Mouse (Mus musculus) embryonic facial prominence, embryonic 15.5 days (tissue): ENCODE results near the gene Ccnq. TPM values are rescaled to one million over a fixed set of nuclear protein-coding genes. Genes with fewer than 3 reads are reported as not detected.
"Not testable (repeated sequence)": the region's sequence is repeated elsewhere in the genome, so short reads cannot be mapped to it uniquely, and the experiment has no call there.

Source experiments
- ATAC-seq: fragments of 200-750 bp; cut with Nextera tagmentation; 2 replicates; pipeline ENCODE4 v1.8.0; 2017; ENCODE audit warnings: low read depth, moderate TSS enrichment; ENCODE audit not compliant: insufficient number of reproducible peaks, low FRiP score, low TSS enrichment
- H3K27ac ChIP-seq: fragments of 300-500 bp; sonication (generic); replicated peaks from 2 replicates; pipeline ENCODE4 v1.5.1; 2015; ENCODE audit warnings: mild to moderate bottlenecking, inconsistent platforms
- H3K27me3 ChIP-seq: fragments of 300-500 bp; sonication (generic); 2 replicates; pipeline ENCODE4 v1.6.1; 2015; ENCODE audit warnings: inconsistent platforms
- H3K36me3 ChIP-seq: fragments of 300-500 bp; sonication (generic); 2 replicates; pipeline ENCODE4 v1.6.1; 2015; ENCODE audit warnings: mild to moderate bottlenecking, inconsistent platforms
- H3K4me1 ChIP-seq: fragments of 300-500 bp; sonication (generic); 2 replicates; pipeline ENCODE4 v1.6.1; 2015; ENCODE audit warnings: inconsistent platforms
- H3K4me2 ChIP-seq: fragments of 300-500 bp; sonication (generic); replicated peaks from 2 replicates; pipeline ENCODE4 v1.6.1; 2015; ENCODE audit warnings: mild to moderate bottlenecking, inconsistent platforms
- H3K4me3 ChIP-seq: fragments of 300-500 bp; sonication (generic); replicated peaks from 2 replicates; pipeline ENCODE4 v1.5.1; 2015; ENCODE audit warnings: mild to moderate bottlenecking, inconsistent platforms
- H3K9ac ChIP-seq: fragments of 300-500 bp; sonication (generic); 2 replicates; pipeline ENCODE4 v1.6.1; 2015; ENCODE audit warnings: inconsistent platforms
- H3K9me3 ChIP-seq: fragments of 300-500 bp; sonication (generic); replicated peaks from 2 replicates; pipeline ENCODE4 v1.6.1; 2016; ENCODE audit warnings: inconsistent platforms
- WGBS: fragments of 180-500 bp; shearing (Covaris S2); methylation state at CpG from one replicate; pipeline ENCODE4 v1.1.7; 2015; 5-methylcytosine and 5-hydroxymethylcytosine counted together
- polyA plus RNA-seq: library from polyadenylated mRNA; unstranded; fragments of >200 nt; fragmentation: Nextera tagmentation; extraction: Ambion mirVana; gene quantifications from 2 replicates; pipeline ENCODE4 v1.2.1, GENCODE M21; 2015

The Ccnq gene
- polyA plus RNA-seq, 1 experiment from 2014 or later: 39.8 TPM

DNA sequence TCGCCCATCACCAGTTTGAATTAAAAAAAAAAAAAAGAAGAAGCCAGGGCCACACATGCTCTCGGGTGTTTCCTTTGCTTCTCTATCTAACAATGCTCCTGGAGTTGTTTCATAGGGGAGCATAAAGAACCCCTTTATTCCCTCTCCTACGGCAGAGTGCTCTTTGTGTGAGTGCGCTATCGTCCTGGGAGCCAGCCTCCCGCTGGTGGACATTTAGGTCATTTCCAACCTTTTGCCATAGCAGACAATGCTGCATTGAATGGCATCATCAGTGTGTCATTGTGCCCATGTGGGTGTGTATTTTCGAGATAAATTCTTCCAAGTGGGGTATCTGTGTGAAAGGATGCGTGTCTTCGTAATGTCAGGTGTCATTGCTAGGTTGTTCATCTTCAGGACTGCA lies 9.6 kb upstream of the Ccnq start:
- 62% methylated on average over 9 of the region's 9 CpGs for WGBS

DNA sequence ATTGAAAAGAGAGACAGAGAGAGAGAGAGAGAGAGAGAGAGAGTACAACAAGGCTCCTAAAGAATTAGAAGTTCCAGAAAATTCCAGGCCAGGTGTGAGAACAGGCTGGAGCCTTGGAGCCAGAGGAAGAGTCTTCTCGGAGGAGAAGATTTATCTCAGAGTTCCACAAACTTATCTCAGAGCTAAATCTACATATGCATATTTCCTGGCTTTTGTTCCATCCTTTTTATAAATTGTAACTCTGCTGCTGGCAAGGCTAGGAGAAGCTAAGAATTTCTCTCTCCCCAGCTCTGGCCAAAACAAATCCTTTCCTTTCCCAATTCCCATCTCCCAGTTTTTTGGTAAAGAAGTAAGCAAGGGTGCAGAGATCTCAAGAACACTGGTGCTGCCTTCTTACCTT lies 3.8 kb upstream of the Ccnq start:
- H3K4me2 ChIP-seq: no peak overlapping the region
- H3K27me3 ChIP-seq: no peaks in the 10 kb centered on the region
- H3K9me3 ChIP-seq: no peaks in the 10 kb centered on the region
- 54% methylated on average over 1 of the region's 1 CpGs for WGBS
- no peak overlapping the region for H3K4me3 ChIP-seq
- H3K27ac ChIP-seq: no peak overlapping the region
- ATAC-seq: no peak
- no peaks in the 10 kb centered on the region for H3K36me3 ChIP-seq
- no peak overlapping the region for H3K9ac ChIP-seq
- H3K4me1 ChIP-seq: peaks cover 7% of the 10 kb centered on the region

More for the DNA sequence above, 9.6 kb upstream of the Ccnq start:
- no peak for ATAC-seq
- Histone ChIP-seq H3K9me3 (no peaks in the 10 kb centered on the region), H3K4me2 (no peak overlapping the region), H3K27ac (no peak overlapping the region), H3K4me1 (no peaks in the 10 kb centered on the region), H3K27me3 (no peaks in the 10 kb centered on the region), H3K36me3 (no peaks in the 10 kb centered on the region), H3K9ac (no peak overlapping the region), H3K4me3 (no peak overlapping the region)

DNA sequence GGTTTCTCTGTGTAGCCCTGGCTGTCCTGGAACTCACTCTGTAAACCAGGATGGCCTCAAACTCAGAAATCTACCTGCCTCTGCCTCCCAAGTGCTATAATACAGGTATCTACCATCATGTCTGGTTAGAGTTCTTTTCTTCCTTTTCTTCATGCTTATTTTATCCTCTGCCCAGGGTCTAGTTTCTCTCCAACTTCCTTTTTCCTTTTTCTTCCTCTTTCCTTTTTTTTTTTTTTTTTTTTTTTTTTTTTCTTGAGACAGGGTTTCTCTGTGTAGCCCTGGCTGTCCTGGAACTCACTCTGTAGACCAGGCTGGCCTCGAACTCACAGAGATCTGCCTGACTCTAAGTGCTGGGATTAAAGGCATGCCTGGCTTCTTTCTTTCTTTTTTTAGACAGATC lies 2.6 kb upstream of the Ccnq start:
- 76% methylated on average over 1 of the region's 1 CpGs for WGBS
- H3K4me1 ChIP-seq, H3K9me3 ChIP-seq, H3K27ac ChIP-seq, H3K4me2 ChIP-seq, H3K4me3 ChIP-seq, H3K36me3 ChIP-seq, H3K27me3 ChIP-seq, ATAC-seq, H3K9ac ChIP-seq: not testable (repeated sequence)

DNA sequence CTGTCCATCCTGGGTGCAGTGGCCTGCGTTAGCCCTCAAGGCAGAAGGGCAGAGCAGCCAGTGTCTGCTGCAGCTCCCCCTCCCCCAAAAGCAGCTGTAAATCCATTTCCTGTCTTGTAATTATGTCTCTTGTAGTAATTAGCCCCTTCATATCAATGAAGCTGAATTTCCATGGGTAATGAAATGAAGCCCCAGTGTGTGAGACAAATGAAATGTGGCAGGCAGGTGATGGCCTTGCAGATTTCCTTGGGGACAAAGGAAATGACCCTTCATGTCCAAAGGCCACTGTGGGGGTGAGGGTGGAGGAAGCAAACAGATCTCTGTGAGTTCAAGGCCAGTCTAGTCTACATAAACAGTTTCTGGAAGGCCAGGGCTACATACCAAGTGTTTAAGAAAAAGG lies 1.7 kb upstream of the Ccnq start:
- no peak for ATAC-seq
- Histone ChIP-seq H3K4me2 (no peak overlapping the region), H3K27ac (no peak overlapping the region), H3K4me1 (peaks cover 7% of the 10 kb centered on the region), H3K27me3 (no peaks in the 10 kb centered on the region), H3K9me3 (no peaks in the 10 kb centered on the region), H3K36me3 (peaks cover 16% of the 10 kb centered on the region), H3K4me3 (no peak overlapping the region), H3K9ac (no peak overlapping the region)
- WGBS: 28% methylated on average over 1 of the region's 1 CpGs

DNA sequence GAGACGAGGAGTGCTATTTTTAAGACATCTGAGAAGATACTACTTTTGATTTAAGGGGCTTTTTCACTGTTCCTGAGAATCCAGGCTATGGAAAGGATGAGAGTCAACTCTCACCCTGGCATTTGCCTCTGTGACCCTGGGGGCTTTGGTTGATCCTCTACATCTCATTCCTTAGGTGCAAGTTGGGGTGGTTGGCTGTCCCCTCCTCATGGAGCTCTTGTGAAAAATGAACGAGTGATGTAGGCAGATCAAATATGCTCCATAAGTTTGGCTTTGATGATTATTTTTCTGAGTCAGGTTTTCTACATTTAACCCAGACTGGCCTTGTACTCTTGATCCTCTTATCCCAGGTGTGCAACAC lies 294 bp upstream of the Ccnq start:
- Histone ChIP-seq H3K36me3 (peaks cover 16% of the 10 kb centered on the region), H3K27me3 (no peaks in the 10 kb centered on the region), H3K9me3 (no peaks in the 10 kb centered on the region), H3K4me1 (peaks cover 7% of the 10 kb centered on the region), H3K9ac (peak overlapping the region; percentile 58), H3K4me3 (peak overlapping the region; percentile 67), H3K4me2 (peak overlapping the region; percentile 75), H3K27ac (peak overlapping the region; percentile 85; the same call in 1 of the 2 replicates)
- 3% methylated on average over 2 of the region's 2 CpGs for WGBS
- no peak for ATAC-seq

DNA sequence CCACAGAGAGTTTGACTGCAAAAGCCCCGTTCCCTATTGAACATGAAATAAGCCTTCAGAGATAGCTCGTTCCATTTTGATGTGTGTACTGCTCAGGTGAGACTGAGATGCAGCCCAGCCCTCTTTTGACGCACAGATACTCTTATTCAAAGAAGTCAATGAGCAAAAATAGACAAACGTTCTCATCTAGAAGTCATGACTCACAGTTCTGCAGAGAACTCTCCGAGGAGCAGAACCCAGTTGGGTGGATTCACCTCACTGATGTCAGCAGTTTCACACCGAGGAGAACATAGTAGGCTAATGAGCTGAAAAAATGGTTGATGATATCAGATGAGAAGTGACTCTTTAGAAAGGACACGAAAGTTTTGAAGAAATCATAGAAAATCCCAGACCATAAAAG lies 5.3 kb downstream of the Ccnq start:
- WGBS: 84% methylated on average over 7 of the region's 7 CpGs
- no peak overlapping the region for H3K27ac ChIP-seq

DNA sequence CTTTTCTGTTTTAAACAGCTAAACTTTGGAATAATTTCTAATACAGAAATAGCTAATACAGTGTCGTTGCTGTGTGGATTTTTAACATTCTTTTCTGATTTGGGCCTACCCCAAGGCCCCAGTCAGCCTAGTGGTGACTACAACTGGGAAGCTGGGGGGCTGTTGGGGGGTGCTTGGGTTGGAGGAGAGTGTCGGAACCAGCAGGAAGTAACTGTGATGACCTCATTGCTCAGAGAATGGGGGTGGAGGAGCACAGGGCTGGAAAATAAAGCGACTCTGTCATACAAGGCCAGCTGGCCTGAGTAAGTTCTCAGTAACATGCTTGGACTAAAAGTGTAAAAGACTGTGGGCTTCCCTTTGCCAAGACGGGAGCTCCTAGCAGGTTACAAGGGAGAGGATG lies 6.1 kb downstream of the Ccnq start:
- H3K27ac ChIP-seq: no peak overlapping the region
- H3K4me3 ChIP-seq: no peak overlapping the region
- H3K4me1 ChIP-seq: peaks cover 1% of the 10 kb centered on the region; the same call in 1 of the 2 replicates
- WGBS: 53% methylated on average over 4 of the region's 4 CpGs
- no peak for ATAC-seq
- H3K9me3 ChIP-seq: no peaks in the 10 kb centered on the region
- H3K4me2 ChIP-seq: no peak overlapping the region
- H3K9ac ChIP-seq: no peak overlapping the region
- H3K27me3 ChIP-seq: no peaks in the 10 kb centered on the region
- peaks cover 16% of the 10 kb centered on the region for H3K36me3 ChIP-seq

More for the DNA sequence above, 5.3 kb downstream of the Ccnq start:
- Histone ChIP-seq H3K9ac (no peak overlapping the region), H3K36me3 (peaks cover 16% of the 10 kb centered on the region), H3K4me3 (no peak overlapping the region), H3K9me3 (no peaks in the 10 kb centered on the region), H3K27me3 (no peaks in the 10 kb centered on the region), H3K4me1 (peaks cover 7% of the 10 kb centered on the region), H3K4me2 (no peak overlapping the region)
- no peak for ATAC-seq

DNA sequence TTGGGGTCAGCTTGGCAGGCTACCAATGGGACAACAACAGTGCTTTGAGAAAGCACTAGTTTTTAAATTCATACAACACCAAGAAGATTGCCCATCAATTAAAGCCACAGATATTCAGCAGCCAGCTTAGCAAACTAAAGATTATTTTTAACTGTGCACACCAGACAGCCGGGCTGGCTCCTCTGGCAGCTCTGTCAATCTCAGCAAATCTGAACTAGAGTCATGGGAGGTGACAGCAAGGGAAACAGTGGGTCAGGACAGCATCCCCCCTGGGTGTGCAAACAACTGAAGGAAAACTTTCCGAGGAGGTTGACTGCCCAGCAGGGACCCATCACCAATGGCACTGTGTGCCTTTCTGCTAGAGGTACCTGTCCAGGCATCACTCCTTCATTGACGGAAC lies 9.1 kb downstream of the Ccnq start:
- H3K9ac ChIP-seq: no peak overlapping the region
- no peak overlapping the region for H3K27ac ChIP-seq
- no peaks in the 10 kb centered on the region for H3K36me3 ChIP-seq
- H3K27me3 ChIP-seq: no peaks in the 10 kb centered on the region
- ATAC-seq: no peak
- H3K4me1 ChIP-seq: no peaks in the 10 kb centered on the region
- 62% methylated on average over 3 of the region's 3 CpGs for WGBS
- no peak overlapping the region for H3K4me3 ChIP-seq
- H3K4me2 ChIP-seq: no peak overlapping the region
- no peaks in the 10 kb centered on the region for H3K9me3 ChIP-seq

DNA sequence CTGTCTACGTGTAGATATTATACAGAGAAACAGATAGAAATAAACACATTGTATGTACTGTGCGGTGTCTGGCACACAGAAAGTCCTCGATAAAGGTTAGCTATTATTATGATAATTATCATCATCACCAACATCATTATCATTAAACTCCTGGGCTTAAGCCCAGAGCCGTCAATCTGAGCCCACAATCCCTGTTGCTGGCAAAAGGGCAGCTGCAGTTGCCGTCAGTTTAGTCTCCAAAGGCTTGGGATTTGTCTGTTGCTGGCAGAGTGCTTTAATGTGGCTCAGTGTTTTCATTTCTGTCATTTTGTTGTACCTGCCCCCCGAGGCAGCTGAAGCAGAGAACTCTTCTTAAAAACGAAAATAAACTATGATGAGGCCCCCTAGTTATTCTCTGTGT lies 9.6 kb downstream of the Ccnq start:
- H3K4me2 ChIP-seq: no peak overlapping the region
- 52% methylated on average over 7 of the region's 7 CpGs for WGBS
- ATAC-seq: no peak

DNA sequence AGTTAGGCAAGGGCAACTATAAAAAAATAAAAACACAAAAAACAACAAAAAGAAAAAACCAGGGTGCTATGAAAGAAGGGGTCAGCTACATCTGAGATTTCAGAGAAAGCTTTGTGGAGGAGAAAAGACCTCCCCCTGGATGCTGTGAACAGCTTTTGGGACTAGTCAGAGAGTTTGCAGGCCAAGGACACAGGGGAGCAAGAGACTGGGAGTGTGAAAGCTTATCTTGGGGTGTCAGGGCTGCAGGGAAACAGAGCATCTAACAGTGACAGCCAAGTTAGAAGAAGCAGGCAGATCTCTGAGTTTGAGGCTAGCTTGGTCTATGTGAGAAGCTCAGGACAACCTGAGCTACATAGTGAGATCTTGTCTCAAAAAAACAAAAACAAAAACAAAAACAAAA lies 12.2 kb downstream of the Ccnq start:
- Histone ChIP-seq H3K27me3 (no peaks in the 10 kb centered on the region), H3K4me3 (no peak overlapping the region), H3K9me3 (no peaks in the 10 kb centered on the region), H3K4me2 (no peak overlapping the region), H3K27ac (no peak overlapping the region), H3K4me1 (no peaks in the 10 kb centered on the region), H3K36me3 (no peaks in the 10 kb centered on the region), H3K9ac (no peak overlapping the region)
- no peak for ATAC-seq

More for the DNA sequence above, 9.6 kb downstream of the Ccnq start:
- H3K9me3 ChIP-seq: no peaks in the 10 kb centered on the region
- H3K36me3 ChIP-seq: no peaks in the 10 kb centered on the region
- no peak overlapping the region for H3K27ac ChIP-seq
- no peaks in the 10 kb centered on the region for H3K27me3 ChIP-seq
- no peak overlapping the region for H3K9ac ChIP-seq
- no peak overlapping the region for H3K4me3 ChIP-seq
- no peaks in the 10 kb centered on the region for H3K4me1 ChIP-seq

DNA sequence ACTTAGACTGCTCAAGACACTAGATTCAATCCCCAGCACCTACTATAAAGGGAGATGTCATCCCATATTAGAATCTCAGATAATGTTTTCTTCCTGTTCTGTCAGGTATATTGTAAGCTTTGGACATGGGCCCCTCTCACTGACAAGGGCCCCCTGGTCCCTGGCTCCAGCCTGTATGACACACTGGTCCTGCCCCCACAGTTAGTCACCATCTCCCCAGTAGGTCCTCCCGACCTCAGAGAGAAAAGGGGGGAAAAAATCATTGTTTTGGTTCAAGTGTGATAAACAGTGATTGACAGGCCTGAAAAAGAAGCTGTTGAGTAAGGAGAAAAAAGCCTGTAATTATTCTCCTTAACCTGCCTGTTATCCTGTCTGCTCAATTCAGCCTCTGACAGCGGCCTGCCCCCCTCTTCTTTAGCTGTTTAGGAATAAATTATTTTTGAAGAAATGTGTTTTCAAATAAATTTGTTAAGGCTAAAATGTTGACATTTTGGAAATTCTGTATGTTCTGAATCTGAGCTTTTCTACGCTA lies 14.6 kb downstream of the Ccnq start:
- WGBS: 49% methylated on average over 3 of the region's 3 CpGs
- Histone ChIP-seq H3K4me2 (no peak overlapping the region), H3K9me3 (no peaks in the 10 kb centered on the region), H3K9ac (no peak overlapping the region), H3K27me3 (no peaks in the 10 kb centered on the region), H3K4me1 (no peaks in the 10 kb centered on the region), H3K4me3 (no peak overlapping the region), H3K27ac (no peak overlapping the region), H3K36me3 (no peaks in the 10 kb centered on the region)
- no peak for ATAC-seq

DNA sequence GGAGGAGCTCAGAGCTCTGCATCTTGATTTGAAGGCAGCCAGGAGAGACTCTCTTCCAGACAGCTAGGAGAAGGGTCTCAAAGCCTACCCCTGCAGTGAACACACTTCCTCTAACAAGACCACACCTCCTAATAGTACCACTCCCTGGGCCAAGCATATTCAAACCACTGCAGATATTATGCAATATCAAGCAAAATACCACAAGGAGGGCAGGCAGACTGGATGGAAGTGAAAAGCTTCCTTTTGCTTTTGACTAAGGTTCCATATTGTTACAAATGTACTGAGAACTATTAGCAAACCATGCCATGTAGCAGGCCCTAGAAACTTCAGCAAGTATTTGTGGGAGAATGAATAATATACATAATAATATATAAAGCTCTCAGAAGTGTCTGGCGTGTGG lies 16.4 kb downstream of the Ccnq start:
- no peaks in the 10 kb centered on the region for H3K36me3 ChIP-seq
- no peak for ATAC-seq
- H3K9me3 ChIP-seq: no peaks in the 10 kb centered on the region
- H3K27ac ChIP-seq: no peak overlapping the region
- 97% methylated on average over 1 of the region's 1 CpGs for WGBS
- no peak overlapping the region for H3K9ac ChIP-seq
- H3K4me3 ChIP-seq: no peak overlapping the region
- no peaks in the 10 kb centered on the region for H3K4me1 ChIP-seq
- H3K27me3 ChIP-seq: no peaks in the 10 kb centered on the region
- no peak overlapping the region for H3K4me2 ChIP-seq
